Mouse (Mus musculus) CD4-positive naive resting alpha-beta T cell, adult 57 days (primary cell): ENCODE data around the gene Rprm. TPM values are rescaled to one million over a fixed set of nuclear protein-coding genes. Genes with fewer than 3 reads are reported as not detected.

Experiments
- total RNA-seq: library from RNA; stranded (reverse); gene quantifications from one replicate; pipeline ENCODE4 v1.2.4, GENCODE M21; 2023

Gene Rprm
- not detected for total RNA-seq

DNA sequence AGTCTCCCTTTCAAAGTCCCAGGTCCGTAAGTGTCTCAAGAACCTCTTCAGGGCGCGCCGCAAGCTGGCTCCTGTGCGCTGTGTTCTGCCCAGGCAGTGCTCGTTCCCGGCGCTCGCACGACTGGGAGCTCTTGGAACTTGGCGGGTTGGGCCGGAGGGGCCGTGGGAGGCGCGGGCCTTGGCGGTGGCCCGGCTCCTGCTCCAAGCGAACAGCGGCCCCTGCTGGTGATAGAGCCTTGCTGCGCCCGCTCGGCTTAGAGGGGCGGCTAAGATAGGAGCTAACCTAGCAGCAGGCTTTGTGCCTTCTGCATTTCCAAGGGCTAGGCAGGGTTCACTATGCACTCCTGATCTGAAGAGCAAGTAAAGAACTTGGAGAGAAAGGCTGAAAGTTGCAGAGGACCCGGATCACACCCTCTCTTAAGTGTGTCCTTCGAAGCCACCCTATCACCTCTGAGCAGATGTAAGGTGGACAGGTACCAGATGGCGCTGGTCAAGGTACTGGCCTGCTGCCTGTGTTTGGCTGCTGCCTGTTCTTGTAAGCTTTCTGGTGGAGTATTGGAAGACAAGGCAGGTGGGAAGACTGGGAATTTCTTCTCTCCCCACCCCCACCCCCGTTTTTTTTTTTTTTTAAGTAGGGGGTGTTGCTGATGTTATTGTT lies at the start of gene Rprm:
TSS of gene Rprm (minus strand) at position 123 of the 658 bp plus-strand sequence.

